Mouse (Mus musculus): ENCODE measurements around the gene Gck.
"Not testable (repeated sequence)": the region's sequence is repeated elsewhere in the genome, so short reads cannot be mapped to it uniquely, and the experiment has no call there.

Gene Gck

DNA sequence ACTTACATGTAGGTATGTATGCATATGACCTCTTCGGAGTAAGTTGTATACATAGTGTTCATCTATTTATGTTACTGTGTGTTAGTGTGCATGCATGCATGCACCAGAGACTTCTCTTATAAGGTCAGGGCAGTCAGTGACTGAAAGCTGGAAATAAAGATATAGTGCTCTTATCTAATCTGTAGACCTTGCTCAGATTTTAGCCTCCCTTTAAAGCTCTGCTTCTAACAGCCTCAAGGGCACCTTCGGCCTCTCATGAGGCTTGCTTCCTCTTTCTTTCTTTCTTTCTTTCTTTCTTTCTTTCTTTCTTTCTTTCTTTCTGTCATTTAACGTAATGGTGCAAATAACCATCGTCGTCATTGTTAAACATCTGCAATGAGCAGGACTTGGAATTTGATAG lies 4.6 kb upstream of the Gck start:
- DNase-seq, result no peak

DNA sequence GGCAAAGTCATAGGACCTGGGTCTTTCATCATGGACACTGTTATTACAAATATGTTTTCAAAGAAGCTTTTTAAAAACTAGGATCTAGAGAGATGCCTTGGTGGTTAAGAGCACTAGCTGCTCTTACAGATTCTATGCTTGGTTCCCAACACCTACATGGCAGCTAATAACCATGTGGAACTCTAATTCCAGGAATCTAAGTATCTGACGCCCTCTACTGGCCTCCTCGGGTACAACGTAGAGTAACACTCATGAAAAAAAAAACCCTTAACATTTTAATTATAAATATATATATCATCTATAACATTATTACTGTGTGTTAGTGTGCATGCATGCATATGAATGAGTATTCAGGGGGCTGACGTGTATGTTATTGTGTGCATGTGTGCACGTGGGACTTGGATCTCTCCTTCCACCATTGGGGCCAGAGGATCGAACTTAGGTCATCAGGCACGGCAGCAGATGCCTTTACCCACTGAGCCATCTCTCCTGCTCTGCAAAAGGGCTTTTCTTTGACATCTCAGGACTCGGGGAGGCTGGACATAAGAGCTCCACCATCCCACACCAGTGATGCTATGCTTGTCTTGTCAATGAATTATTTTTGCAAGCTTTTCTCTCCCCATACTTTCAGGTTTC lies 3.4 kb upstream of the Gck start:
- peak; percentile 18 to 62 for DNase-seq

DNA sequence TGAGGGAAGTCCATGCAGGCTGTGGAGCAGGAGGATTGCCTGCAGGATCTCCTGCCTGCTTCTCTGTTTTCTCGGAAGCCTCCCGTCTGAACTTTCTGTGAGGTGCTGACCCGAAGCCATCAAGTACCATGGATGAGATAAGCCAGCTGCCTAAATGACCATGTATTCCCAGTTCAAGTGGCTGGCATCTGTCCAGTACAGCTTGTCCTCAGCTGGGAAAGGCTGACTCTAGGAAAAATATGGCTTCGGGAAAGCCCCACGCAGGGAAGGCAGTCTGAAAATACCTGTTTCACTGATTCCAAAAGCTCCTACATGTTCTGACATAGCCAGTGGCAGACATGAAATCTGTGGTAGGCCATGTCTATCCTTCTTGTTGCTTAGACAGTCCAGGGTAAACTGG lies 2.6 kb upstream of the Gck start:
- DNase-seq, result peak; percentile 71 to 72

- no peak for DNase-seq
These were observed 1.2 kb downstream of the Gck start for GRCm38 (mm10) chr11:5948546-5949250.

DNA sequence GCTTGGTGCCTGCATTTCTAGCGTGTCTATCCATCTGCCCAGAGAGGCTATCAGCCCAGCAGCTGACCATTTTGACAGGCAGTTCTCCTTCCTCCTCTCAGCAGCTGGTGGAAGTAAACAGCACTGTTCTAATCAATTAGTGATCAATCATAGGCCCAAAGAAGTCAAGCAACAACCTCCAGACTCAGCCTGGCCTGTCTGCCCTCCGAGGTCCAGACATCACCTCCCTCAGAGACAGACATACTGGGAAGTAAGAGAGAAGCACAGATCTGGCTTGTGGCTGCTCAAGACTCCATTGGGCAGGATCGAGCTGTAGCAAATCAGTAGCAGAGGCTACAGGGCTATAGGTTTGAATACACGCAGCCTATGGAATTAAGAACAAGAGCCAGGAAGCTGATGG lies 2.1 kb downstream of the Gck start:
- DNase-seq, result no peak

DNA sequence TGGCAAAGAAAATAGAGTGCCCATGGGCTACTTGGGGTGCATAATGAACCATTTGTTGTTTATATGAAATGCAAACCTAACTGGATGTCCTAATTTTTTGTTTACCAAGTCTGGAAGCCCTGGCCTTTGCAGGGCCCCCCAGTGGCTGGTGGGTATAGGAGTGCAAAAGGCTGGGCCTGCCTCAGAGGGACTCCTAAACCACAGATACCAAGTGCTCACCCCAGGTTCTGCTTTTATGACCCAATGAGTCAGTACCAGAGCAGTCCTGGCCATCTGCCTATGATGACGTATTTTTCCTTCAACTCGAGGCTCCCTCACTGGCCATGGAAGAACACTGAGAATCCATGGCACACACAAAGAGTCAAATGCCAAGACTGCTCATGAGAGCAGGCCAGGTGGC lies 4.8 kb downstream of the Gck start:
- DNase-seq, result no peak

GRCm38 (mm10) chr11:5942966-5943365 lies 6.9 kb downstream of the Gck start:
- no peak for DNase-seq

DNA sequence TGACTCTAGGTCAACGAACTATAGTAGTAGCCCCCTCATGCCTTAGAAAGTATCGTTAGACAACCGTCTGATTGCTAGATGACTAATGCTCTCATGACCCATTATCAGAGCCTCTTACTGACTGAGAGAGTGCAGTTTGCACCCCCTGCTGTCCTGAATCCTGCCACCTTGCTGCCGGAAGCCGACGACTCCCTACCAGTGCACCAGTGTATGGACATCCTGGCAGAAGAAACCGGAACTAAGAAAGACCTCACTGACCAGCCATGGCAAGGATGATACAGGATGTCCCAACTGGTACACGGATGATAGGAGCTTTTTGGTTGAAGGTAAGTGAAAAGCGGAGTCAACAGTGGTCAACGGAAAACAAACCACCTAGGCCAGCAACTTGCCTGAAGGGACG lies 15.3 kb downstream of the Gck start:
- DNase-seq, result not testable (repeated sequence)

DNA sequence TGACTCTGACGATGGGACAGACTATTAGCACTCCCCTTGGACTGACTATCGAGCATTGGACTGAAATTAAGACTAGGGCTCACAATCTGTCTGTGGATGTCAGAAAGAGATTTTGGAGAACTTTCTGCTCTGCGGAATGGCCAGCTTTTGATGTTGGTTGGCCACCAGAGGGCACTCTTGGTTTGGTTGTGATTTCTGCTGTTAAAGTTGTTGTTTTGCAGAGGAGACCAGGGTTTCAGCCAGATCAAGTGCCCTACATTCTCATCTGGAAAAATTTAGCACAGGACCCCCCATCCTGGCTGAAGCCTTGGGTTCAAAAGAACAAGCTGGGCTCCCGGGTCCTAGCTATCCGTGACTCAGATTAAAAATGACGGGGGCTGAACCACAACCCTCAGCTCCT lies 17.9 kb downstream of the Gck start:
- DNase-seq, result peak in 1 of 2 experiments; percentile 65

DNA sequence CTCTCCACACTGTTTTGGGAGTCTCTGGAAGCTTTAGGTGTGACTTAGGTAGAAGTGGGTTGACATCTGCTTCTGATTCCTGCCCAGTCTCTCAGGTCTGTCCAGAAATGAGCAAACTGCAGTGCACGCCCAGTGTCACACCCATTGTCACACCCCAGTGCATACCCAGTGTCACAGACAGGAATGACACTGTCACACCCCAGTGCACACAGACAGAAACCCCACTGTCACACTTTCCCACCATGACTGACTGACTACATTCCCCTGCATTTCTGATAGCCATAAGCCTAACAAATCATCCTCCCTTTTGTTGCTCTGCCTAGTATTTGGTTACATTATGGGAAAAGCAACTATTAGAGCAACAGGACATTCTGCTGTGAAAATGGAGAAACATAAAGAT lies 19.3 kb downstream of the Gck start:
- DNase-seq, result no peak

DNA sequence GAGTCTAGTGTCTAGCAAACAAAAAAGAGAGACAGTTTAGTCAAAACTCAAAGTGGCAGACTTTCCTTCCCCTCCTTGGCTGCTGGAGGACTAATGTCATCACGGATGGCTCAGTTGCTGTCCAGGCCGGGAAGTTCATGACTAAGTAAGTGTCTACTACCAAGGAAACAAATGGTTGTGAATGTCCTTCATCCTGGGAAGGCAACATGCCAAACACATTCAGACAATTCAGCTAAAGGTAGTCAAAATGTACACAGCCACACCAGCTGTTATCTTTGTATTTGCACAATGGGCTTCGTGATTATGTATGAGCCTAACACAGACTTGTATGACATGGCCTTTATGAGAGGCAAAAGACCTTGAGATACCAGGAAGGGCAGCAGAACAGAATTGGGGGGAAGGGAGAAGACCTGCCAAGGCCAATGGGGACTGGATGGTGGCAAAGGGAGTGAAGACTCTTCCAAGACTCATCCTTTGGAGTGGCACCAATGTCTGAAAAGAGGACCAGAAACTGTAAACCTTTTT lies 23.1 kb downstream of the Gck start:
- no peak for DNase-seq

DNA sequence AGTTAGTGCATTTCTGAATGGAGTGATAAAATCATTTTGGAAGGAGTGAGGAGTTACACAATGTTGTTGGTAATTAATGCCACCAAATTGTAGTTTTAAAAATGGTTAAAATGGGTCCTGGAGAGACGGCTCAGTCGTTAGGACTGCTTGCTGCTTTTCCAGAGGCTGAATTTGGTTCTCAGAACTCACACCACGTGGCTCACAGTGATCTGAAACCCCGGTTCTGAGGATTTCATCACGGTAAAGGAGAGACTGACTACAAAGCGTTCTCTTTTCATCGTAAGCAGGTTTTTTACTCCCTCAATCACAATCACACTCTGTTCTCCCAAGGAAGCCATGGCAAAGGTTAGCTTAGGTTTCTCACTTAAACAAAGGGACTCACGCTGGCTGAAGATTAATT lies 25.2 kb downstream of the Gck start:
- DNase-seq, result no peak

GRCm38 (mm10) chr11:5920323-5920960 lies 29.4 kb downstream of the Gck start:
- peak in 1 of 2 experiments; percentile 44 for DNase-seq

DNA sequence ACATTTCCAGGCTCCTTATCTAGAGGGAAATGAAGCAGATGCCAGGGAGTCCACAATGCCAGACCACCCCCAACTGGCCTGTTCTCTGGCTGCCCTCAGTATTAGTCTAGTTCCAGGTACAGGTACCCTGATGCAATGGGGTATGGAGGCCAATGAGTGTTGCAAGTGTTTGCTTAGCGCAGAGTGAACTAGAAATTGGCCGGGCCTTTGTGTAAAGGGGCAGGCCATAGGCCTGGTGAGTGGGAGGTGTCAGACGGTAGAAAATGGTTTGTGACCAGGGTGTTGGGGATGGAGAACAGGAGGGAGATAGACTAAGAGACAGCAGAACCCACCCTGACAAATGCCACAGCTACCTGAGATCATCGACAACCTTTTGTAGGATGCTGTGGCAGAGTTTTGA lies 30.3 kb downstream of the Gck start:
- DNase-seq, result no peak

DNA sequence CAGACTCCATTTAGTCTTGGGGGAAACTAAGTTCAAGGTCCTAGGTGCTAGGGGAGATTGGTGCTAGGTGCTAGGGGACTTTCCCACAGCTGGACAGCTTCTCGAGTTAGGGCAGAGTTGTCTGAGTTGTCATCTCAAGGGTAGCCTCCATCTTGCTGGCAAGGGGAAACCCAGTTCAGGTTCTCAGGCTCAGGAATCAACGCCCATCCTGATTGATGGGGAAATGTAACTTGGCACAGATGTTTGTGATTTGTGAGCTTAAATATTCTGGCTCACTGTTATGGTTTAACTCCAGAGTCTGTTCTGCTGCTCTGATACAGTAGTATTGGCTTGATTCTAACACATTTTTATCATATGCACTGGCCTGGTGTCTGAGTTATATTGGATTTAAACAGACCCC lies 31.8 kb downstream of the Gck start:
- DNase-seq, result no peak

- DNase-seq, result no peak
These were observed 33.7 kb downstream of the Gck start for GRCm38 (mm10) chr11:5916178-5916548.

- no peak for DNase-seq
These were observed 34.3 kb downstream of the Gck start for GRCm38 (mm10) chr11:5915429-5916177.

DNA sequence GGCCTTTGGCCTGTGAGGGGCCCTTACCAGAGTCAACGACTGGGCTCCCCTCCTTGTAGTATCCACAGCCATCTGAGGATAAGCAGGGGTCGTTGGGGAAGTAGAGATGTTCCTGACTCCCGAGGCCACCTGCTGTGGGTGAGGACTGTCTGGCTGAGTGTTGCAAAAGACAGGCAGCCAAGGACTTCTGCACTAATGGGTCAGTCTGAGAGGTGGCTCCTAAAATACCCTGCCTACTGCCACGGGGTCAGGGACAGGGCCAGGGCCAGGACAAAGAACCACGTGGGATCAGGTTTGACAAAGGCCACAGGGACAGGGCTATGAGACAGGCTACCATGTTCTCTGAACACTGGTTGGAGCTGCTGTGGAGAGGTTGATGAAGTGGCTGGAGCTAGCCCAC lies 34.9 kb downstream of the Gck start:
- DNase-seq, result no peak

- DNase-seq, result no peak
These were observed 35.9 kb downstream of the Gck start for GRCm38 (mm10) chr11:5913936-5914335.

DNA sequence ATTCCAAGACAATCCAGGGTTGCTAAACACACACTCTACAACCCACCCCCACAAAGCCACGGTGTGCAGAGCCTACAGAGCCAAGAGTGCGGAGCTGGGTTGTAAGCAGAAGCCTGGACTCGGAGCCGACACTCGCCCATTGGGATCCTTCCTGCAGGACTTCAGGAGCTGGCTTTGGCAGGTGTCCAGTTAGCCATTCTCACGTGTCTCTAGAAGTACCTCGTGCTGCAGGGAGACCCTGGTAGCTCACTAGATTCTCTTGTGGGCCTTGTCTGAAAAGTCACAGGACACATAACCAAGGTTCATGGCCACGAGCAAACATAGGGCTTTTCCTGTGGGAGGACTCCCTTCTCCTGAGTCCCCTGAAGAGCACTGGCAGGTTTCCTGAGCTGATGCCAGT lies 36.6 kb downstream of the Gck start:
- DNase-seq, result peak in 1 of 2 experiments; percentile 20

- DNase-seq, result peak; percentile 38 to 79
These were observed 37.2 kb downstream of the Gck start for GRCm38 (mm10) chr11:5912635-5913034.

DNA sequence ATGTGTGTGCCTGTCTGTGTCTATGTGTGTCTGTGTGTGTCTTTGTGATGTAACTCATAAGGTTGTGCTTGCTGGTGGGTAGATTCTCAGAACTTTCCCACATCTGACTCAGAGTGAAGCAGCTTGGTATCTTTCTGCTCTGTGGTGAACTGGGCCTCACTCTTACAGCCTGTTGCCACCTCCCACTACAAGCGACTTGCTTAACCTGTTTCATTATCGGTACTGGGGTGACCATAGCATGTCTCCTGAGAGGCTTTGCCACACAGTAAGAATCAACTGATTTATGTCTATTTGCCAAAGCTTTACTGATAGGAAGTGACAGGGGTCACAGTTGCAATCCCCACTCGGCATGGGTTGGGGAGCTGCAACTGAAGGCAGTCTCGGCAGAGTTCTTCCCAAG lies 41.2 kb downstream of the Gck start:
- no peak for DNase-seq

- no peak for DNase-seq
These were observed 42.8 kb downstream of the Gck start for GRCm38 (mm10) chr11:5907096-5907495.

Data from kidney, postnatal 36 days (tissue).